Mouse (Mus musculus) granulocyte monocyte progenitor cell, adult 5-6 weeks (primary cell): ENCODE measurements at regions not wholly inside any gene's neighbourhood (a gene's known extent, or its start where the extent isn't known, plus 50 kb on each side); places are given as distances from the start of the nearest gene placed in this dataset.

ENCODE experiments used
- ATAC-seq: replicated peaks from 2 replicates; pipeline ENCODE4 v1.8.0; 2016; ENCODE audit warnings: mild to moderate bottlenecking, moderate TSS enrichment, inconsistent platforms; ENCODE audit not compliant: poor library complexity, severe bottlenecking

DNA sequence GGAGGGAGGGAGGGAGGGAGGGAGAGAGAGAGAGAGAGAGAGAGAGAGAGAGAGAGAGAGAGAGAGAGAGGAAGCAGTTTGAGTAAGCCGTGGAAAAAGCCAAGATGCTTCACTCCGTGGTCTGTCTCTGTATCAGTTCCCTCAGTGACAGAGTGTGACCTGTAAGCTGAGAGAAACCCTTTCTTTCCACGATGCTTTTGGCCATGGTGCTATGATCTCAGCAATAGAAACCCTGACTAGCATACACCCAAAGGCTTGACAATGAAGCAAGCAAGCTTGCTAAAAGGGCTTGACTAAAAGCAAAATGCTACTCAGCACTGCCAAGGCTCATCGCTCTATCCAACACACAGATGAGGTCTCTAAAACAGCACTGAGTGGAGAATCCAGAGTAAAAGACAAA is 57.4 kb upstream of the Mef2a start:
- ATAC-seq = no peak

- no peak for ATAC-seq
These were observed 56.6 kb upstream of the Mef2a start for GRCm38 (mm10) chr7:67429008-67429873.

- ATAC-seq = no peak
These were observed 55.7 kb upstream of the Mef2a start for GRCm38 (mm10) chr7:67428388-67428787.

DNA sequence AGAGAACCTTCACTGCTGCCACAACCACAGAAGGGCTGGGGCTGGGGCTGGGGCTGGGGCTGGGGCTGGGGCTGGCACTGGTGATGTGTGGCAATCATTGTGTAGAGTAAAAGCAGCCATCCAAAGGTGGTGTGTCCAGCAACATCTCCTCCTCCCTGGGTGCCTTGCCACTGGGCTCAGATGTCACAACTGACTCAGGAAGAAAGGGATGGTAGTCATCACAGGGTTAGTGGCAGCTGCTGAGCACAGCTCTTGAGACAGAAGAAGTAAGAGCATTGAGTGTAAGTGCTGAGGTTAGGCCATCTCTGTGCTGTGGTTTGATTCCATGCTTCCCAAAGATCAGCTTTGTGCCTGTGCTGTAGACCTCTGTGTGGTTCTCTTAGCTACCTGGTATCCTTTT is 53.4 kb upstream of the Mef2a start:
- peak; percentile 47 for ATAC-seq

DNA sequence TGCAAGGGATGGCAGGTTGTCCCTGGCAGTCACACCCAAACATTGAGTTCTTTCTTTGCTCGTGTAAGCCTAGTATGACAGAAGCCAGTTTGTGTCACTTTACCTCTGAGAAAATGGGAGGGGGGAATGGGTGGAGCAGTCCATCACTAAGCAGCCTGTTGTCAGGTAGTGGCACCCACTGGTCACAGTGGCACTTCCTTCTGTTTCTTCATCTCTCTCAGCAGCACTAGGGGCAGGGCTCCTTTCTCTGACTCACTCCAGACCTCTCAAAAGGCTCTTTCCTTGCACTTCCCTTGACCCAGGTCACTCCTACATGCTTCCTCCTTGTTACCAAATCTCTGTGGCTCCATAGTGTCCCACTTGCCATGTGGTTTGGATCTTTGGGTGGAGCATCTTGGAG is 52.9 kb upstream of the Mef2a start:
- peak; percentile 92 for ATAC-seq

DNA sequence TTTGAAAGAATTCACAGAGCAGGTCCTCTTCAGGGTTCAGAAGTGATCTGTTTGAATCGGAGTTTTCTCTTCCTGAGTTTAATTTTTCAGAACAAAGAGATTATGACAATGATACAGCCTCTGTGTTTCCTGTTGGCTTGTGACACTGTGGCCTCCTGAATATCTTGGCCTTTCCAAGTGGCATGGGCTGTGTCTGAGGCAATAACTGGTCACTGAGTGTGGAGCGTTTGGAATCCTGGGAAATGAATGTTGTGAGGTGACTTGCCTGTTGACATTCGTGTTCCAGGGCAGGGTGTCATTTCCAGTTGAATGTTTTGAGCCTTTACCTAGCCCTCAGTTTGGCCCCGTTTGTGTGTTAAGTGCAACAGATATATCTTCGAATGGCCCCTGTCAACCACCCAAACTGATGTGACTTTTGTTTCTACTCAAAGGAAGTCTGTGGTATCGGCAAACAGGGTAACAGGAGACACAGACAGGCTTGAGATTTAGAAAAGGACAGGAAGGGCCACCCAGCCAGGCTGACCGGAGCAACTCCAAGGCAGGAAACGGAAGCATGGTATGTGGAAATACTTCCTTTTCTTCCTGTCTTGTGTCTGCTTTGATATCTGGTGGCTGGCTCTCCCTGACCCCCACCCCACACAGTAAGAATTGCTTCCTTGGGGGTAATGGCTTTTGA is 52.3 kb upstream of the Mef2a start:
- ATAC-seq = peak; percentile 54
